Mouse (Mus musculus): Measurements from ENCODE around the gene Sptb. TPM values are rescaled to one million over a fixed set of nuclear protein-coding genes. Genes with fewer than 3 reads are reported as not detected.

Sptb gene
- total RNA-seq, 4 experiments from 2014 or later: 167 to 183 (median 176) TPM

Small RNAs within 50 kb of the gene (microRNA-seq; reads per million reads assigned to microRNA genes)
- gene Mir5135: not detected

Other genes starting within 250 kb of the Sptb start
- 1 to 10 TPM; 3.6 to 5.6 (median 4.2) TPM for gene Plekhg3, start 179.7 kb downstream of the Sptb start, total RNA-seq (2022)
- gene Churc1, start 55.0 kb upstream of the Sptb start, total RNA-seq (2022): 10 to 100 TPM; 58.2 to 63.8 (median 60.9) TPM
- 10 to 100 TPM; 10.4 to 12.0 (median 11.6) TPM for gene Fntb, start 55.0 kb upstream of the Sptb start, total RNA-seq (2022)
- gene Gpx2, start 85.0 kb upstream of the Sptb start, total RNA-seq (2022): not detected
- gene Rab15, start 112.4 kb upstream of the Sptb start, total RNA-seq (2022): 1 to 10 TPM in 3 of 4 experiments, under 1 TPM in 1; 0.92 to 2.6 (median 1.6) TPM